Mouse (Mus musculus) midbrain, embryonic 10.5 days (tissue): ENCODE measurements around the gene Hvcn1. TPM values are rescaled to one million over a fixed set of nuclear protein-coding genes. Genes with fewer than 3 reads are reported as not detected.
"Not testable (repeated sequence)": the region's sequence is repeated elsewhere in the genome, so short reads cannot be mapped to it uniquely, and the experiment has no call there.

Experiments
- DNase-seq: peaks from one replicate; pipeline ENCODE4 v3.0.0-alpha.2; 2017; ENCODE audit warnings: low spot score
- H3K27ac ChIP-seq: fragments of 300-500 bp; sonication (generic); replicated peaks from 2 replicates; pipeline ENCODE4 v1.5.1; 2016; ENCODE audit warnings: mild to moderate bottlenecking
- H3K27me3 ChIP-seq: fragments of 300-500 bp; sonication (generic); 2 replicates; pipeline ENCODE4 v1.6.1; 2016; ENCODE audit warnings: low read depth, mild to moderate bottlenecking; ENCODE audit not compliant: poor library complexity, severe bottlenecking
- H3K36me3 ChIP-seq: fragments of 300-500 bp; sonication (generic); 2 replicates; pipeline ENCODE4 v1.6.1; 2016; ENCODE audit warnings: mild to moderate bottlenecking, moderate library complexity
- H3K4me1 ChIP-seq: fragments of 300-500 bp; sonication (generic); 2 replicates; pipeline ENCODE4 v1.6.1; 2016
- H3K4me3 ChIP-seq: fragments of 300-500 bp; sonication (generic); 2 replicates; pipeline ENCODE4 v1.5.1; 2016; ENCODE audit warnings: mild to moderate bottlenecking, moderate library complexity
- H3K9me3 ChIP-seq: fragments of 300-500 bp; sonication (generic); replicated peaks from 2 replicates; pipeline ENCODE4 v1.6.1; 2016; ENCODE audit warnings: mild to moderate bottlenecking
- WGBS: fragments of 180-500 bp; shearing (Covaris S2); methylation state at CpG from one replicate; pipeline ENCODE4 v1.1.7; 2016; 5-methylcytosine and 5-hydroxymethylcytosine counted together
- polyA plus RNA-seq: library from polyadenylated mRNA; unstranded; fragments of >200 nt; fragmentation: Nextera tagmentation; extraction: Ambion mirVana; gene quantifications from 2 replicates; pipeline ENCODE4 v1.2.1, GENCODE M21; 2016

Gene Hvcn1
- polyA plus RNA-seq, 1 experiment from 2014 or later: 17.7 TPM

DNA sequence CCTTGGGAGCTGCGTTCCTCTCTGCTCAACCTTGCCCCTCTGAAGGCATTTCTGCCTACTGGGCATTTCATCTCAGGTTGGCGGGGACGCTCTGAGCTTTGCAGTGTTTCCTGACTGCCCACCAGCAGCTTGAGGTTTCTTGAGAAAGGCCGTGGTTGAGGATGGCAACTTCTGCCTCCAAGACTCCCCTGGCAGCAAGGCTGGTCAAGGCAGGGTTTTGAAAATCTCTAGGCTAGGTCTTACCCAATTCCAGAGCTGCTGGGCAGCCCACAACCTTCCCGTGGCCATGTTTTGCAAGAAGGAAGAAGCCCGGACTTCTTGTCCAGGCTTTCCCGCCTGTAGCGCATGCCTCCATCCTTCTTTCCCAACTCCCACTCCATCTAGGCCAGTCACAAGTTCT, 4.3 kb downstream of the Hvcn1 start:
- H3K36me3 ChIP-seq: no peaks in the 10 kb centered on the region
- H3K4me3 ChIP-seq: peak overlapping the region; percentile 58; the same call in 1 of the 2 replicates
- H3K4me1 ChIP-seq: peaks cover 32% of the 10 kb centered on the region
- H3K27me3 ChIP-seq: no peaks in the 10 kb centered on the region
- no peaks in the 10 kb centered on the region for H3K9me3 ChIP-seq
- 92% methylated on average over 8 of the region's 8 CpGs for WGBS
- H3K27ac ChIP-seq: peak overlapping the region; percentile 92; the same call in 1 of the 2 replicates
- DNase-seq: no peak

DNA sequence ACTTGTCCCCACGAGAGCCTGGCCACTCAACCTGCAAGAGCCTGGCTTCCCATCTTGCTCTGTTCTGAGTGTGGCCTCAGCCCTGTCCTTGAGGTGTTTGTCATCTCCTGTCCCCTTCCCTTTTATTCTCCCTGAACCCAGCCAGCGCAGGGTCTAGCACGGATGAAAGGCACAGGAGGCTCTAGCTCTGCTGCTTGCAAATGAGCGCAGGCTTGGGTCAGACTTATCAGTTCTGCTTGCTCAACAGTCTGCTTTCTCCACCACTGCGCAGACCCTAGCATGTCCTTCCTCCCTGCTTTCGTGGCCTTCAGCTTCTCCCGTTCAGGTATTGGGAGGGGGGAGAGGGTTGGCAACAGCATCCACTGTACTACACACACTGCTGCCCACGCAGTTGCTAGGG, 5.5 kb downstream of the Hvcn1 start:
- no peak overlapping the region for H3K4me3 ChIP-seq

DNA sequence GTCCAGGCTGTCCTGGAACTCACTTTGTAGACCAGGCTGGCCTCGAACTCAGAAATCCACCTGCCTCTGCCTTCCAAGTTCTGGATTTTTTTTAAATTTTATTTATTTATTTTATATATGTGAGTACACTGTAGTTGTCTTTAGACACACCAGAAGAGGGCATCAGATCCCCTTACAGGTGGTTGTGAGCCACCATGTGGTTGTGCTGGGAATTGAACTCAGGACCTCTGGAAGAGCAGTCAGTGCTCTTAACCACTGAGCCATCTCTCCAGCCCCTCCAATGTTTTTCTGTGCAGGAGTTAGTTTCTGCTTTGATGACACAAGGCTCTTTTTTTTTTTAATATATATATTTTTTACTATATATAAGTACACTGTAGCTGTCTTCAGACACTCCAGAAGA, 6.2 kb downstream of the Hvcn1 start:
- H3K27me3 ChIP-seq, H3K9me3 ChIP-seq, DNase-seq, H3K27ac ChIP-seq, H3K4me3 ChIP-seq: not testable (repeated sequence)
- Histone ChIP-seq H3K36me3 (peaks cover 14% of the 10 kb centered on the region), H3K4me1 (peaks cover 32% of the 10 kb centered on the region)
- 92% methylated on average over 1 of the region's 1 CpGs for WGBS

More for the DNA sequence above, 5.5 kb downstream of the Hvcn1 start:
- Histone ChIP-seq H3K4me1 (peaks cover 32% of the 10 kb centered on the region), H3K27ac (no peak overlapping the region), H3K36me3 (peaks cover 11% of the 10 kb centered on the region), H3K9me3 (no peaks in the 10 kb centered on the region), H3K27me3 (no peaks in the 10 kb centered on the region)
- 91% methylated on average over 8 of the region's 8 CpGs for WGBS
- no peak for DNase-seq

DNA sequence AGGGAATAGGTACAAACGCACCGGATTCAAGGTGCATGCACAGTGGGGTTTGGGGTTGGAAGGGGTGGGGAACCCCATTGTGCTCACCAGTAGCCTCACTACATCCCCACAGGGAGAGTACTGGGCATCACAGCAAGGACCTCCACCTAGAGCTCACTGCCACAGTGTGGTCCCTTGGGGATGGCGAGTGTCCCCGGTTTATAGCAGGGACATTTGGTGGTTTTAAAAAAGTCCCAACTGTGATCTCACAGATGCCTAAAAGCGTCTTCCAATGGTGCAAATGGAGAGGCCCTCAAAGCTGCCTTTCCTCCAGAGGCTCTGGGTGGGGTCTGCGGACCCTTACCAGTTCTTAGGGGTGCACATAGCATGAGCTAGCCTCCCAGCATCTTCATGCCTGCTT, 7.3 kb downstream of the Hvcn1 start:
- H3K27me3 ChIP-seq: no peaks in the 10 kb centered on the region
- no peak overlapping the region for H3K27ac ChIP-seq
- H3K9me3 ChIP-seq: no peaks in the 10 kb centered on the region
- no peak overlapping the region for H3K4me3 ChIP-seq
- H3K4me1 ChIP-seq: peaks cover 30% of the 10 kb centered on the region
- WGBS: 95% methylated on average over 6 of the region's 6 CpGs
- DNase-seq: no peak
- peaks cover 18% of the 10 kb centered on the region for H3K36me3 ChIP-seq

DNA sequence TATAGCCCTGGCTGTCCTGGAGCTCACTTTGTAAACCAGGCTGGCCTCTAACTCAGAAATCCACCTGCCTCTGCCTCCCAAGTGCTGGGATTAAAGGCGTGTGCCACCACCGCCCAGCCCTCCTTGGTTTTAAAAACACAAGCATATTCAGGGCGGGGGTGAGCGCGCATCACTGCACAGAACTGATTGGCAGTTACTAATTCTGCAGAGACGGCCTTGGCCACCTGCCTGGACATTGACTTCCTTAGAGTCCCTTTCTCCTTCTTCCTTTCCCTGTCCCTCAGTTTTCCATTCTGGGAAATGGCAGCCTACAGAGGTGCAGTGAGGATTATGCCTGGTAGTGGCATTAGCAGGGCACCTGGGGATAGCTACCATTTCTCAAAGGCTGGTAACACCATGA, 11.0 kb downstream of the Hvcn1 start:
- Histone ChIP-seq H3K9me3 (no peaks in the 10 kb centered on the region), H3K4me1 (peaks cover 13% of the 10 kb centered on the region), H3K27ac (no peak overlapping the region), H3K36me3 (peaks cover 43% of the 10 kb centered on the region), H3K27me3 (no peaks in the 10 kb centered on the region), H3K4me3 (no peak overlapping the region)
- WGBS: 83% methylated on average over 6 of the region's 6 CpGs
- no peak for DNase-seq

DNA sequence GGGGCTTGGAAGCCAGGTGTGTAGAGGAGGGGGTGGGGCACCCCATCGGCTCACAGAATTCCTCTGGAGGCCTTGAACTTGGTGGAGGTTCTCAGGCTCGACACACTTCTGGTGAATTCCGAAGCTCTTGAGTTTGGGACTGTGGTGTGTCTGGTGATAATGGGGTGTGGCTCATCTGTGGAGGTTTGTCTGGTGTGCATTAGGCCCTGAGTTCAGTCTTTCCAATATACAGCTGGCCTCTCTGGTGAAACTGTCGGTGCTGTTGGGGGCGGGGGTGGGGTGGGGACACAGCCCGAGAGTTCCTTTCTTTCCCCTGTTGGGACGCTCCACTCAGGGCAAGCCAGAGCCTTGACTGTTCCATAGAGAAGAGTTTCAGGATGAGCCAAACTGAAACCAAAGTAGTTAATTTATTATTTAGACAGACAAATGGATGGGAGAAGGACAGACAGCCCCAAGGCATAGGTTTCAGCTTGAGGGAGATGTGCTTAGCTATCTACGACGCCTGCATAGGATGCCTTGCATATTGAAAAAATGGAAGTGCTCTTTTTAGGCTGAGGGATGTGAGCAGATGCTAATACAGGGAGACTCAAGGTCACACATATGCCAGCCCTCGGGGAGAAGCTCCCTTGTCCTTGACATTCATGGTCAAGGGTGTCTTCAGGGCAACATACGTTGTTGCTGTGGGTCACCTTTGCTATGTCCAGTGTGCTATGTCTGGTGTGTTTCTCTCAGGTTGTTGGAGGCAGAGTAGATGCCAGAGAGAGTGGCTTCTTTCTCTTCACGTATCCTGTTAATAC, 11.7 kb downstream of the Hvcn1 start:
- Histone ChIP-seq H3K4me1 (peaks cover 13% of the 10 kb centered on the region), H3K27me3 (no peaks in the 10 kb centered on the region), H3K36me3 (peaks cover 43% of the 10 kb centered on the region), H3K9me3 (no peaks in the 10 kb centered on the region), H3K27ac (no peak overlapping the region), H3K4me3 (no peak overlapping the region)
- no peak for DNase-seq
- WGBS: 91% methylated on average over 12 of the region's 12 CpGs

DNA sequence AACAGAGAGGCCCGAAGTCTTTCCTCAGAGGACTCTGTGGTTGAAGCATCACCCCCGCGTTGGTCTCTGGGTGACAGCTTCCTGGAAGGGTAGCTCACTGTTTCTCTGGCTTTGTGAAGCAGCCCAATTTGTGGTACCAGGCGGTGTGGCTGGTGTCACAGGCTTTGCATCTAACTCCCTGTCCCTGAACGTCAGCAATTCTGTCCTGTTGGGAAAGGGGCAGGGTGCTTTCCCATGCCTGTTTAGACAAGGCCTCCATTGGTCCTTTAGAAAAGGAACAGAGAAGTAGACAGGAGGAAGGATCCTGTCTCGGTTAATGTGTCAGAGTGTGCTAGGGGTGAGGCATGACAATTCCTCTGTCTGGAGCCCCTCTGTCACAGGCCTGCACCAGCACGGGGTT, 12.3 kb downstream of the Hvcn1 start:
- peaks cover 43% of the 10 kb centered on the region for H3K36me3 ChIP-seq
- peaks cover 13% of the 10 kb centered on the region for H3K4me1 ChIP-seq
- DNase-seq: no peak
- WGBS: 84% methylated on average over 7 of the region's 7 CpGs
- H3K4me3 ChIP-seq: no peak overlapping the region
- H3K27ac ChIP-seq: no peak overlapping the region
- H3K27me3 ChIP-seq: no peaks in the 10 kb centered on the region
- H3K9me3 ChIP-seq: no peaks in the 10 kb centered on the region

DNA sequence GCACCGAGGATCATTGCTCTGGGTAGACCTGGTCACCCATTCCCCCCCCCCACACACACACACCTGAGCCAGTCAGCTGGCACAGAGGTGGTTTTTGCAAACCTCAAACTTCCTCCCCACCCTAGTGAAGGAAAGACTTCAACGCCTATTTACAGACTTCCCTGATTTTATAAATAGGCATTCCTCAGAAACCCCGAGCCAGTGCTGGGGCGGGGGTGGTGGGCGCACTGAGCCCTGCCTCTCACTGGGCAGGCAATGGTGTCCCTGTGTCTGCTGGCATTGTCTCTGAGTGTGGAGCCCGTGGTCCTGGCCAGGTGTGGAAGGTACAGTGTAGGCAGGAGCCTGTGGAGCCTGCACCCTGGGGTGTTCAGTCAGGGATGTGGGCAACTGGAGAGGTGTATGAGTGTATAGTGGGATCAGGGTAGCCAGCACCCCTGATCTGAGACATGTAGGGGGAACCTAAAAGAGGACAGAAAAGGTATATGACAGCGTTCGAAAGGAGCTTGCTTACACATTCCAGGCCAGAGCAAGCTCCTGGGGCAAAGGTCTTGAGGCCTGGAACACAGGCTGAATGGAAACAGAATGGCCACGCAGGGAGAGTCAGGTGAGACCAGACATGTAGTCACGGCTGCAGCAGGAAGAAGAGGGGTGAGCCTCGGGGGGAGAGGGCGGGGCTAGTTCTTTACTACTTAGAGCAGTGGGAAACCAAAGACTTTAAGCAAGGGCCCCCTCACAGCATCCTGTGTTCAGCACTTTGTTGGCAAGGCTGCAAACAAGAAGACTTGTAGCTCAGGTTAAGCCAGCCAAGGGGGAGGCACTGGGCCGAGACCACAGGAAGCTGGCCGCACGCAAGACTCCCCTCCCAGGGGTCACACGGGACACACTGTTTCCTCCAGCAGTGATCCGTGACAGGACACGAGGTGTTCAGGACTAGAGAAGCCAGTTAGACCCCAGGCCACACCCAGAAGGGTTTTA, 13.3 kb downstream of the Hvcn1 start:
- no peaks in the 10 kb centered on the region for H3K9me3 ChIP-seq
- no peak overlapping the region for H3K4me3 ChIP-seq
- no peak for DNase-seq
- peaks cover 43% of the 10 kb centered on the region for H3K36me3 ChIP-seq
- H3K4me1 ChIP-seq: peaks cover 13% of the 10 kb centered on the region
- no peaks in the 10 kb centered on the region for H3K27me3 ChIP-seq
- H3K27ac ChIP-seq: 0 out of 2 replicates have a peak overlapping the region, but pooled peaks have one; percentile 23
- 72% methylated on average over 18 of the region's 18 CpGs for WGBS

DNA sequence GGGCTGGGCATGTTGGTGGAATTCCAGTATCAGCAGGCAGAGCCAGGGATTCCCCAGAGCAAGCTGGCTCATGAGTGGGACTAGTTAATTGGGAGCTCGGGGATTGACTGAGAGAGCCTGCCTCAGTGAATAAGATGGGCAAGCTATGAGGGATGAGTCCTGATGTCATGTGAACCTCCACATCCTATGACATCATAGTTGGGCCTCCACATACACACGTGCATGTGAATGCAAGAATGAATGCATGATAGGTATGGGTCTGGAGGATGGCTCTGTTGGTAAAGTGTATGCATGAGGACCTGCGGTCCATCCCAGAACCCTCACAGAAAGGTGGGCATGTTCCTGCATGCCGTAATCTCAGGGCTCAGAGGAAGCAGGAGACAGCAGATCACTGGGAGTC, 14.5 kb downstream of the Hvcn1 start:
- no peak overlapping the region for H3K4me3 ChIP-seq
- DNase-seq: no peak
- peaks cover 48% of the 10 kb centered on the region for H3K36me3 ChIP-seq
- no peak overlapping the region for H3K27ac ChIP-seq
- 90% methylated on average over 4 of the region's 4 CpGs for WGBS
- no peaks in the 10 kb centered on the region for H3K27me3 ChIP-seq
- H3K9me3 ChIP-seq: no peaks in the 10 kb centered on the region
- H3K4me1 ChIP-seq: peaks cover 16% of the 10 kb centered on the region

DNA sequence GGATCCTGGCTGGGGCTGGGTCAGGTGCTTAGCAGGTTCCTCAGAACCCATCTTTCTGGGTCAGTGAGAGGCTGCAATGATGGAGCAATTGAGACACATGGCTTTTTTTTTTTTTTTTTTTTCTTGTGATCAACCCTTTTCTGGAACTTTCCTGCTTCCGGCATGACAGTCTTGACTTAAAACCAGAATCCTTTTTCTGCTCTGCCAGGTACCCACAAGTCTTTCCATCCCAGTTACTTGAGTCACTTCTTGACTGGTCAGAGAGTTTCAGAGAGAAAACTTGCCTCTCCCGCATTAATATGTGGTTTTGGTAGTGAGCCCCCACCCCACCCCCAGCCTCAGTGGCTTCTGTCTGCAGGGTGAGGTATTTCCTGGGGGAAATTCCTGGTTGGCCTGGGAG, 17.7 kb downstream of the Hvcn1 start:
- H3K4me1 ChIP-seq: peaks cover 16% of the 10 kb centered on the region; the same call in 1 of the 2 replicates
- WGBS: 88% methylated on average over 2 of the region's 2 CpGs
- peaks cover 45% of the 10 kb centered on the region for H3K36me3 ChIP-seq
- H3K27ac ChIP-seq: no peak overlapping the region
- H3K4me3 ChIP-seq: no peak overlapping the region
- DNase-seq: no peak
- H3K9me3 ChIP-seq: peaks cover 11% of the 10 kb centered on the region; the same call in 1 of the 2 replicates
- H3K27me3 ChIP-seq: no peaks in the 10 kb centered on the region

DNA sequence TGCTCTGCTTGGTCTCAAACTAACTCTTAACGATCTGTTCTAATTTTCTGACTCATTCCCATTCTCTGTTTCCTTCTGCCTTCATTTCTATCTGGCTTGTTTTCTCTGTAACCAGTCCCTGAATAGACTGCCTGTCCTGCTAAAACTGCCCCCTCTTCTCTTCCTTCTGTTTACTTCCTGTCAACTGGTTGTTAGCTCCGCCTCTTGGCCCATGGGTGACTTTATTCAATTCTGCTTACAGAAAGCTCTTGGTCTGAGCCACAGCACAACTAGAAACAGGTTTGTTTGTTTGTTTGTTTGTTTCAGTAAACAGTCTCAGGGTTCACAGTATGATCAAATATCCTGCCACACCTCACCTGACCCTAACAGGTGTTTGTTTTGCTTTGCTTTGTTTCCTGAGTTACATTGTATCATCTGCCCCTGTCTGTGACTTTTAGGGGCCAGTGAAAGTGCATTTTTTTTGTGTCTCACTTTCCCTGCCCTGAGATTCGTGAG, 21.7 kb downstream of the Hvcn1 start:
- DNase-seq: no peak
- Histone ChIP-seq H3K9me3 (peaks cover 11% of the 10 kb centered on the region; the same call in 1 of the 2 replicates), H3K36me3 (peaks cover 38% of the 10 kb centered on the region), H3K27ac (no peak overlapping the region), H3K4me3 (no peak overlapping the region), H3K27me3 (no peaks in the 10 kb centered on the region), H3K4me1 (peaks cover 3% of the 10 kb centered on the region; the same call in 1 of the 2 replicates)
- 81% methylated on average over 3 of the region's 3 CpGs for WGBS

DNA sequence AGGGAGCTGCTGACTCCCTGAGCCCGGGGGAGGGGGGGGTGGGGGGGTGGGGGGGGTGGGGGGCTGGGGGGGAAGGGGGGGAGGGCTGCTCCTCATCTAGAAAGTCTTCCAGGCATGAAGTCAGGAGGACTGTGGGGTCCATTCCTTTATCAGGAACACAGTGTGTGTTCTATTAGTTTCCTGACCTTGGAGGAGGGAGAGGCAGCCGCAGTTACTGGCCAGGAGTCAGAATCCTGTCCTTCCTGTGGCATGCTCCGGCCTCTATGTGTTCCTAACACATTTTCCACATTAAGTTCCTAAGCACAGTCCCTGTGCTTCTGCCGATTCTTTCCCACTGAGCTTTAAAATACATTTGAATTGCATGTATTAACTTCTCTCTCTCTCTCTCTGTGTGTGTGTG, 22.2 kb downstream of the Hvcn1 start:
- H3K27ac ChIP-seq: no peak overlapping the region
- peaks cover 43% of the 10 kb centered on the region for H3K36me3 ChIP-seq
- H3K4me3 ChIP-seq: no peak overlapping the region
- 70% methylated on average over 4 of the region's 4 CpGs for WGBS
- peaks cover 11% of the 10 kb centered on the region; the same call in 1 of the 2 replicates for H3K9me3 ChIP-seq
- H3K27me3 ChIP-seq: no peaks in the 10 kb centered on the region
- peaks cover 3% of the 10 kb centered on the region; the same call in 1 of the 2 replicates for H3K4me1 ChIP-seq
- no peak for DNase-seq
